Mouse (Mus musculus): ENCODE measurements around the gene Pcdh18. TPM values are rescaled to one million over a fixed set of nuclear protein-coding genes. Genes with fewer than 3 reads are reported as not detected.

The Pcdh18 gene
- polyA plus RNA-seq, 1 experiment from 2014 or later: 25.6 TPM

DNA sequence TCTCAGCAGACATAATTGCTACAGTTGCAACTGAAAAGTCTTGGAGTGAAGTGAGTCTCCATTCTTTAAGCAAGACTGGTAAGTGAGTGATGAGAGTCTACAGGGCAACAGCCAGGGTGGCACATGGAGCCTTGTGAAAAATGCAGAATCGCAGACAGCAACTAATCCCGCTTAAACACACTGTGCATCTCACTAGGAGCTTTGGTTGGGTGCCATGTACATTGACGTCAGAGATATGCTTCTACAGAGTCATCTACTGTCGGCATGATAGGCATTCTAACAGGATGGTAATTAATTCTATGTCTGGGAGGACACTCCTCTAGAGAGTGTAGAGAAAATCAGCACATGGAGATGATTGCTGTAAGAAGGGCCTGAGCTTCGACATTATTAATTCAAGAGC, 5.6 kb upstream of the Pcdh18 start:
- Histone ChIP-seq H3K27me3 (replicated peaks; ENCODE audit: insufficient read depth, low read length) (no peaks in the 10 kb centered on the region), H3K27ac (ENCODE audit: low read length) (no peak overlapping the region), H3K36me3 (ENCODE audit: insufficient read depth, low read length) (no peaks in the 10 kb centered on the region), H3K9ac (replicated peaks; ENCODE audit: low read depth) (no peak overlapping the region), H3K4me2 (replicated peaks; ENCODE audit: low read depth, low read length) (no peak overlapping the region), H3K4me3 (ENCODE audit: low read depth, low read length) (no peak overlapping the region), H3K4me1 (ENCODE audit: insufficient read depth, low read depth, low read length) (no peaks in the 10 kb centered on the region), H3K9me3 (ENCODE audit: low read length) (no peaks in the 10 kb centered on the region)
- ATAC-seq (no peak), DNase-seq (ENCODE audit: low spot score) (no peak)
- TF ChIP-seq CTCF (IDR thresholded peaks at IDR 0.05) (no peak), EP300 (IDR thresholded peaks at IDR 0.05) (no peak)
- WGBS: 71% methylated on average over 5 of the region's 5 CpGs

DNA sequence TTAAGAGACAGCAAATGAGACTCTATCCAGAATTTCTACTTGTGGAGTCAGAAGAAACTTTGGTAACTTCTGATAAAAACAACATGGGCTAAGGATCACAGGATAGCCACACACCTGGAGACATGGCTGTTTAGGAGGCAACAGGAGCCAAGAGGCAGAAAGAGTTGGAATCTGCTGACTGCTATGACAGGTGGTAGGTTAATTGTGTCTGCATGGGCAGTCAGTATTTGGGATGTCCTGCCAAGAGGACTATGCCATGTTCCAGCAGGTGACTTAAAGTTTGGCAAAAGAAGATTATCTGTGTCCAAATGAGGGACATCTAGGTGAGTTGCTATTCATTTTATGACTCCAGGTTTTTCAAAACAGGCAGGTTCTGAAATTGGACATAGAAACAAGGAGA, 4.8 kb upstream of the Pcdh18 start:
- TF ChIP-seq CTCF (IDR thresholded peaks at IDR 0.05) (no peak), EP300 (IDR thresholded peaks at IDR 0.05) (no peak)
- H3K27ac ChIP-seq (ENCODE audit: low read length): no peak overlapping the region
- no peak overlapping the region for H3K4me3 ChIP-seq (ENCODE audit: low read depth, low read length)
- H3K9me3 ChIP-seq (ENCODE audit: low read length): no peaks in the 10 kb centered on the region
- no peaks in the 10 kb centered on the region for H3K4me1 ChIP-seq (ENCODE audit: insufficient read depth, low read depth, low read length)
- DNase-seq (ENCODE audit: low spot score): no peak
- H3K4me2 ChIP-seq (replicated peaks; ENCODE audit: low read depth, low read length): no peak overlapping the region
- H3K9ac ChIP-seq (replicated peaks; ENCODE audit: low read depth): no peak overlapping the region
- H3K27me3 ChIP-seq (replicated peaks; ENCODE audit: insufficient read depth, low read length): no peaks in the 10 kb centered on the region
- no peaks in the 10 kb centered on the region for H3K36me3 ChIP-seq (ENCODE audit: insufficient read depth, low read length)
- ATAC-seq: no peak

- 1% methylated on average over 6 of the region's 6 CpGs for WGBS
- DNase-seq (ENCODE audit: low spot score): peak; percentile 36
These were observed 498 bp upstream of the Pcdh18 start for GRCm38 (mm10) chr3:49757626-49758019.

DNA sequence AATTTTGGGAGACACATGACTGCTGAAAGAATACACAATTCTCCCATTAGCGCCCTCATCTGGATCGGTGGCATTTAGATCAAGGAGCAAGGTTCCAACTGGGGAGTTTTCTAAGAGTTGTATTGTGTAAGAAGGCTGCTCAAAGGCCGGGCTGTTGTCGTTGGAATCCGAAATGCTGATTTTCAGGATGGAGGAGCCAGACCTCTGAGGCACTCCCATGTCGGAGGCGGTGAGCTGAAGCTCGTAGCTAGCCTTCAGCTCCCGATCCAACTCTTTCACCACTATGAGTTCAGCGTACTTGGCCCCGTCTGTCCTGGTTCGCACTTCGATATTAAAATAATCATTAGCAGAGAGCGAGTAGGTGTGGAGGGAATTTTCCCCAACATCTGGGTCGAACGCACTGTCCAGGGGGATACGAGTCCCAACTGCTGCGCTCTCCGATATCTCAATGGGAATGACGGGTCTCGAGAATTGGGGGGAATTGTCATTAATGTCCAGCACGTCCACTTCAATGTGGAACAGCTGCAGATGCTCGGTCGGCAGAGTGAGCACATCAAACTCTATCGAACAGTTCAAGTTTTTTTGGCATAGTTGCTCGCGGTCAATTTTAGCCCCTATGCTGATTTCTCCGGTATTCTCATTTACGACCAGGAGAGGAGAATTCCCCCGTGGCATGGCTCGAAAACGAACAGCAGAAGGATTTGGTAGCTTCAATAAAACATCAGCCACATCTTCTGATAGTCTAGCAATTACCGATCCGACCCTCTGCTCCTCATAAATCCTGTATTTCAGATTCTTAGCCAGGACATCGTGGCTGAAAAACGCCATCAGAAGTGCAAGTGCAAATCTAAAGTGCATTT, 909 bp downstream of the Pcdh18 start:
- Histone ChIP-seq H3K4me1 (ENCODE audit: insufficient read depth, low read depth, low read length) (no peaks in the 10 kb centered on the region), H3K27me3 (replicated peaks; ENCODE audit: insufficient read depth, low read length) (no peaks in the 10 kb centered on the region), H3K9ac (replicated peaks; ENCODE audit: low read depth) (peak overlapping the region; percentile 17), H3K9me3 (ENCODE audit: low read length) (no peaks in the 10 kb centered on the region), H3K4me3 (ENCODE audit: low read depth, low read length) (peak overlapping the region; percentile 47), H3K36me3 (ENCODE audit: insufficient read depth, low read length) (no peaks in the 10 kb centered on the region), H3K27ac (ENCODE audit: low read length) (peak overlapping the region; percentile 57), H3K4me2 (replicated peaks; ENCODE audit: low read depth, low read length) (peak overlapping the region; percentile 75)
- DNase-seq (ENCODE audit: low spot score) (peak; percentile 69), ATAC-seq (peak; percentile 15)
- no peak for TF ChIP-seq EP300 (IDR thresholded peaks at IDR 0.05)
- TF ChIP-seq CTCF (IDR thresholded peaks at IDR 0.05): peak; percentile 60
- 2% methylated on average over 36 of the region's 36 CpGs for WGBS

More at GRCm38 (mm10) chr3:49757626-49758019, 498 bp upstream of the Pcdh18 start:
- H3K36me3 ChIP-seq (ENCODE audit: insufficient read depth, low read length): no peaks in the 10 kb centered on the region
- no peak for TF ChIP-seq CTCF (IDR thresholded peaks at IDR 0.05)
- H3K9me3 ChIP-seq (ENCODE audit: low read length): no peaks in the 10 kb centered on the region
- H3K4me3 ChIP-seq (ENCODE audit: low read depth, low read length): peak overlapping the region; percentile 47
- no peak overlapping the region; the same call in 1 of the 2 replicates for H3K9ac ChIP-seq (replicated peaks; ENCODE audit: low read depth)
- H3K4me1 ChIP-seq (ENCODE audit: insufficient read depth, low read depth, low read length): no peaks in the 10 kb centered on the region
- peak overlapping the region; percentile 57; the same call in 1 of the 2 replicates for H3K27ac ChIP-seq (ENCODE audit: low read length)
- ATAC-seq: no peak
- peak overlapping the region; percentile 75 for H3K4me2 ChIP-seq (replicated peaks; ENCODE audit: low read depth, low read length)
- no peaks in the 10 kb centered on the region for H3K27me3 ChIP-seq (replicated peaks; ENCODE audit: insufficient read depth, low read length)

DNA sequence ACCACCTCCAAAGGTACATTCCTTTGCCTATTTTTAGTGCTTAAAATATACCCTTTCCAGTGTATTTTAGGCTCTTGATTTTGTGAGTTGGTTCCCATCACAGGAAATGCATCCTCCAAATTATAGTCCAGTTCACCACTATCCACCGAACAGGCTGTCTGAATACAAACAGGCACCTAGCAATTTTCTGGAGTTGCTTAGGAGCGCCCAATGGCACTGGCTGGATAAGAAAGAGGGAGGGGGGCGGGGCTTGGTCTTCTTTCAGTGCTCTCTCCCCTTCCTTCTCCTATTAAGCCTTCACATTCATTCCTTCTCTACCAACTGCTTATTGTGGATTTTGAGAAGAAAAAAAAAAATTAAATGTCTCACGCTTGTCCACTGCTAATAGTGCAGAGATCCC, 4.4 kb downstream of the Pcdh18 start:
- H3K4me1 ChIP-seq (ENCODE audit: insufficient read depth, low read depth, low read length): no peaks in the 10 kb centered on the region
- no peaks in the 10 kb centered on the region for H3K9me3 ChIP-seq (ENCODE audit: low read length)
- peak overlapping the region; percentile 1; the same call in 1 of the 2 replicates for H3K4me3 ChIP-seq (ENCODE audit: low read depth, low read length)
- no peak for DNase-seq (ENCODE audit: low spot score)
- no peak for ATAC-seq
- peak overlapping the region; percentile 20; the same call in 1 of the 2 replicates for H3K4me2 ChIP-seq (replicated peaks; ENCODE audit: low read depth, low read length)
- WGBS: 83% methylated on average over 4 of the region's 4 CpGs
- TF ChIP-seq EP300 (IDR thresholded peaks at IDR 0.05) (no peak), CTCF (IDR thresholded peaks at IDR 0.05) (no peak)
- H3K27me3 ChIP-seq (replicated peaks; ENCODE audit: insufficient read depth, low read length): no peaks in the 10 kb centered on the region
- no peak overlapping the region for H3K9ac ChIP-seq (replicated peaks; ENCODE audit: low read depth)
- H3K27ac ChIP-seq (ENCODE audit: low read length): no peak overlapping the region
- H3K36me3 ChIP-seq (ENCODE audit: insufficient read depth, low read length): no peaks in the 10 kb centered on the region

GRCm38 (mm10) chr3:49749491-49750284, 7.4 kb downstream of the Pcdh18 start:
- no peak for ATAC-seq
- Histone ChIP-seq H3K27ac (ENCODE audit: low read length) (no peak overlapping the region), H3K4me3 (ENCODE audit: low read depth, low read length) (no peak overlapping the region), H3K36me3 (ENCODE audit: insufficient read depth, low read length) (peaks cover 4% of the 10 kb centered on the region; the same call in 1 of the 2 replicates), H3K9ac (replicated peaks; ENCODE audit: low read depth) (no peak overlapping the region), H3K4me2 (replicated peaks; ENCODE audit: low read depth, low read length) (no peak overlapping the region), H3K9me3 (ENCODE audit: low read length) (no peaks in the 10 kb centered on the region), H3K4me1 (ENCODE audit: insufficient read depth, low read depth, low read length) (no peaks in the 10 kb centered on the region), H3K27me3 (replicated peaks; ENCODE audit: insufficient read depth, low read length) (no peaks in the 10 kb centered on the region)
- no peak for DNase-seq (ENCODE audit: low spot score)
- WGBS: 59% methylated on average over 8 of the region's 8 CpGs
- TF ChIP-seq CTCF (IDR thresholded peaks at IDR 0.05) (no peak), EP300 (IDR thresholded peaks at IDR 0.05) (no peak)

Measured in lung, postnatal 0 days (tissue).